Mouse (Mus musculus) olfactory bulb, adult 2 months (tissue): ENCODE measurements at regions not wholly inside any gene's neighbourhood (a gene's known extent, or its start where the extent isn't known, plus 50 kb on each side); places are given as distances from the start of the nearest gene placed in this dataset.

Source experiments
- CTCF ChIP-seq: fragments of 200-500 bp; IDR thresholded peaks from 2 replicates; pipeline ENCODE4 v1.5.1; 2012; ENCODE audit warnings: low read depth, mild to moderate bottlenecking, low read length, moderate library complexity; ENCODE audit not compliant: insufficient read depth
- POLR2A ChIP-seq: fragments of 200-500 bp; IDR thresholded peaks from 2 replicates; pipeline ENCODE4 v1.6.1; 2012; ENCODE audit warnings: mild to moderate bottlenecking, low read depth, low read length, moderate library complexity; ENCODE audit not compliant: insufficient read depth

DNA sequence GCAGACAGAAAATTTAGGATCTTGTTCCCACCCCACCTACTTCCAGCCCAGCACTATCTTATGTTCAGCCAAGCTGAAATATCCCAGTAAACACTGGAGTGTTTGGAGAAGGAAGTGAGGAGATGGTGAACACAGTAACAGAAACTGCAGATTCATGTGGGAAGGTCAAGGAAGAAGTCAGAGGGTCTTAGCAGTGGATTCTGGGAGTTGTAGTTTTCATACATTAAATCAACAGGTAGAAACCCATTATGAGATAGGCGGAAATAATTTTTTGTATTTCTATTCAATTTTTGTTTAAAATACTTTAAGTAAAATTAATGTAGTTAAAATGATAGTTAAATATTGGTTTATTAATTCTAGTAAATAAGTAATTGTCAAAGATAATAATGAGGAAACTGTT lies 429.6 kb upstream of the Gulo start:
- TF ChIP-seq CTCF (no peak), POLR2A (no peak)
